In the genomic region with DNA sequence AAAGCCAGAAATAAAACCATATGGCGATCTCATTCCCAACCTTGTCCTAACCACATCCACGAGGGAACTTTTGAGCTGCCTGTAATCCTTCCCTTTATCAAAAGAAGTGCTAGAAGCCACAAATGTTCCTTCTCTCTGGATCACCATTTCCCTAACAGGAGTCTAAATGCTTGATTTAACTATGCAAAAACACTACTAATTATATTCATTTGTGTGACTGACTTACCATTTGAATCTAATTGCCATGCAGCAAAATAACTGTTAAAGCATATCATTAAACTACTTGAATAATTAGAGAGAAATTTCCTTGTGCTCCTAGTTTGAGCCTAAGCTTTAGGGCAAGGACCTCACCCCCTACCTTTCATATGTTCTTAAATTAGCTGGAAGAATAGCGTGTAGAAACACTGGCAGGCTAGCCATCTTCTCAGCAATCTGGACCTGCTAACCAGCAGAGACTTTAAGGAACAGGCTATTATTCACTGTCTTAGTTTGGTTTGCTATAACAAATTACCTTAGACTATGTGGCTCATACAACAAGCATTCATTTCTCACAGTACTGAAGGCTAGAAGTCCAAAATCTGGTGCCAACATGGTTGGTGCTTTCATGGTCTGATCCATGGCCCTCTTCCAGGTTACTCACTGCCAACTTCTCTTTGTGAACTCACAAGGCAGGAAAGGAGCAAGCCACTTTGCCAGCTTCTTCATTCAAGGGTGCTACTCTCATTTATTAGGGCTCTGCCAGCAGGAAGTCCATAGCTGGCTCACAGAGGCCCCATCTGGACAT, we compare ENCODE assay signal across 13 mouse cellular contexts.
A peak's percentile ranks its signal among the peaks of the same experiment; 100 is the strongest.
DNase-seq lines count a peak whose midpoint lies in the region; ATAC-seq and TF ChIP-seq lines count a peak whose summit lies in the region.
"Had no signal": no experiment of that assay in that cellular context is flagged by ENCODE, and none has a peak within 500 bp of the region (broad histone marks: within the 10 kb centered on the region; RNA-seq: fewer than 3 reads in every experiment).

No protein-coding gene starts in this region.

- H3K9ac ChIP-seq in hindbrain, postnatal 0 days (replicated peaks; ENCODE audit: low read length): no peak overlapping the region
- H3K9ac ChIP-seq: lung, embryonic 15.5 days; neural tube, embryonic 12.5 days; stomach, embryonic 15.5 days had no signal

- H3K27me3 ChIP-seq in hindbrain, postnatal 0 days (ENCODE audit: insufficient read depth, low read length): no peaks in the 10 kb centered on the region
- H3K27me3 ChIP-seq: lung, embryonic 15.5 days; neural tube, embryonic 12.5 days; stomach, embryonic 15.5 days had no signal

- no peak overlapping the region for H3K4me3 ChIP-seq in hindbrain, postnatal 0 days (ENCODE audit: low read length)
- H3K4me3 ChIP-seq: erythroblast, embryonic 14.5 days; lung, embryonic 15.5 days; neural tube, embryonic 12.5 days; stomach, embryonic 15.5 days had no signal

- no peak overlapping the region for H3K27ac ChIP-seq in hindbrain, postnatal 0 days
- H3K27ac ChIP-seq: lung, embryonic 15.5 days; neural tube, embryonic 12.5 days; stomach, embryonic 15.5 days had no signal

- TF ChIP-seq CTCF in hindbrain, postnatal 0 days (IDR thresholded peaks at IDR 0.05; ENCODE audit: low read depth): no peak

- ATAC-seq in hindbrain, postnatal 0 days: peak; percentile 83

- H3K9me3 ChIP-seq in hindbrain, postnatal 0 days (ENCODE audit: low read length): no peaks in the 10 kb centered on the region
- H3K9me3 ChIP-seq: lung, embryonic 15.5 days; neural tube, embryonic 12.5 days; stomach, embryonic 15.5 days had no signal

- DNase-seq in heart, adult 11 months: peak; percentile 52
- DNase-seq in heart, adult 9 months (ENCODE audit: low spot score in 2 of 2): no peak
- DNase-seq in ovary, adult 18-20 months (ENCODE audit: low spot score): peak; percentile 3
- no peak for DNase-seq in ovary, postnatal 36 days (ENCODE audit: low spot score)
- DNase-seq in hindbrain, postnatal 0 days (ENCODE audit: low spot score): peak; percentile 87
- DNase-seq in right cerebral cortex, postnatal 25 days: peak; percentile 6
- DNase-seq in spleen, postnatal 14 days (ENCODE audit: low spot score in 2 of 2): no peak
- DNase-seq in embryo, embryonic 9.5 days (ENCODE audit: extremely low spot score): no peak

- H3K36me3 ChIP-seq in hindbrain, postnatal 0 days (ENCODE audit: insufficient read depth, low read length): no peaks in the 10 kb centered on the region
- H3K36me3 ChIP-seq: G1E; lung, embryonic 15.5 days; neural tube, embryonic 12.5 days; stomach, embryonic 15.5 days had no signal

- no peak overlapping the region for H3K4me2 ChIP-seq in hindbrain, postnatal 0 days (ENCODE audit: low read depth, low read length)
- H3K4me2 ChIP-seq: lung, embryonic 15.5 days; neural tube, embryonic 12.5 days; stomach, embryonic 15.5 days had no signal

- WGBS in hindbrain, postnatal 0 days: 67% methylated on average over 3 of the region's 3 CpGs

- H3K4me1 ChIP-seq in hindbrain, postnatal 0 days (ENCODE audit: insufficient read depth, low read length): no peaks in the 10 kb centered on the region
- H3K4me1 ChIP-seq: lung, embryonic 15.5 days; neural tube, embryonic 12.5 days; stomach, embryonic 15.5 days had no signal

Comparison
In these comparisons a context has a peak if more than half of its experiments do, and no peak if none do; other contexts are left out.
1. DNase-seq: peak in heart, adult 11 months (single experiment), ovary, adult 18-20 months (single experiment), hindbrain, postnatal 0 days (single experiment) and right cerebral cortex, postnatal 25 days (single experiment); none in heart, adult 9 months (0 of 2), ovary, postnatal 36 days (single experiment), spleen, postnatal 14 days (0 of 2) and embryo, embryonic 9.5 days (single experiment).